Comparison of ENCODE assay signal across 18 mouse cellular contexts in genomic region chrX:139027296-139027695, GRCm38 (mm10). TPM values are rescaled to one million over a fixed set of nuclear protein-coding genes. Genes with fewer than 3 reads are reported as not detected.
DNase-seq lines count a peak whose midpoint lies in the region; ATAC-seq and TF ChIP-seq lines count a peak whose summit lies in the region.
"Had no signal": no experiment of that assay in that cellular context is flagged by ENCODE, and none has a peak within 500 bp of the region (broad histone marks: within the 10 kb centered on the region; RNA-seq: fewer than 3 reads in every experiment).

No protein-coding gene starts in this region.

- no peak overlapping the region for H3K4me3 ChIP-seq in forebrain, postnatal 0 days (ENCODE audit: low read depth, low read length)
- H3K4me3 ChIP-seq in forebrain, embryonic 16.5 days (replicated peaks; ENCODE audit: low read length): no peak overlapping the region
- no peak overlapping the region for H3K4me3 ChIP-seq in lung, embryonic 16.5 days (ENCODE audit: low read length)
- no peak overlapping the region for H3K4me3 ChIP-seq in lung, adult 2 months (replicated peaks; ENCODE audit: extremely low read depth, low read depth, low read length)
- no peak overlapping the region for H3K4me3 ChIP-seq in midbrain, embryonic 14.5 days (replicated peaks; ENCODE audit: low read depth, low read length)
- H3K4me3 ChIP-seq: midbrain, embryonic 13.5 days; neural tube, embryonic 12.5 days had no signal

- intact Hi-C loops in gastrocnemius, postnatal 14 days (cut with DNase I; ENCODE audit: low total_unique reads): no loop called here

- TF ChIP-seq POLR2A in lung, adult 2 months (IDR thresholded peaks at IDR 0.05; ENCODE audit: borderline replicate concordance, extremely low read depth, low read depth, low read length): no peak

- no peak overlapping the region for H3K9ac ChIP-seq in forebrain, postnatal 0 days
- no peak overlapping the region for H3K9ac ChIP-seq in forebrain, embryonic 16.5 days (replicated peaks; ENCODE audit: low read depth, low read length)
- H3K9ac ChIP-seq in lung, embryonic 16.5 days (ENCODE audit: low read length): no peak overlapping the region
- H3K9ac ChIP-seq in midbrain, embryonic 14.5 days (replicated peaks; ENCODE audit: low read length): no peak overlapping the region
- H3K9ac ChIP-seq: midbrain, embryonic 13.5 days; neural tube, embryonic 12.5 days had no signal

- H3K27me3 ChIP-seq in forebrain, postnatal 0 days (ENCODE audit: insufficient read depth, low read length): no peaks in the 10 kb centered on the region
- no peaks in the 10 kb centered on the region for H3K27me3 ChIP-seq in forebrain, embryonic 16.5 days (replicated peaks; ENCODE audit: control insufficient read depth, insufficient read depth, low read length)
- no peaks in the 10 kb centered on the region for H3K27me3 ChIP-seq in lung, embryonic 16.5 days (ENCODE audit: control insufficient read depth, insufficient read depth, low read depth, low read length)
- no peaks in the 10 kb centered on the region for H3K27me3 ChIP-seq in midbrain, embryonic 14.5 days (ENCODE audit: control insufficient read depth, insufficient read depth, low read length)
- H3K27me3 ChIP-seq: neural tube, embryonic 12.5 days had no signal

- H3K36me3 ChIP-seq in forebrain, postnatal 0 days (ENCODE audit: insufficient read depth): no peaks in the 10 kb centered on the region
- H3K36me3 ChIP-seq in forebrain, embryonic 16.5 days (ENCODE audit: control insufficient read depth, insufficient read depth): no peaks in the 10 kb centered on the region
- no peaks in the 10 kb centered on the region for H3K36me3 ChIP-seq in lung, embryonic 16.5 days (ENCODE audit: control insufficient read depth, insufficient read depth, low read length)
- H3K36me3 ChIP-seq in midbrain, embryonic 14.5 days (ENCODE audit: control insufficient read depth, insufficient read depth, low read length): no peaks in the 10 kb centered on the region
- H3K36me3 ChIP-seq: midbrain, embryonic 13.5 days; neural tube, embryonic 12.5 days had no signal

- WGBS in forebrain, postnatal 0 days: 73% methylated on average over 5 of the region's 5 CpGs
- 64% methylated on average over 5 of the region's 5 CpGs for WGBS in forebrain, embryonic 16.5 days
- 25% methylated on average over 5 of the region's 5 CpGs for WGBS in lung, embryonic 16.5 days
- 52% methylated on average over 5 of the region's 5 CpGs for WGBS in lung, adult 2 months
- 83% methylated on average over 5 of the region's 5 CpGs for WGBS in midbrain, embryonic 14.5 days

- H3K27ac ChIP-seq in forebrain, postnatal 0 days (ENCODE audit: low read depth, low read length): no peak overlapping the region
- H3K27ac ChIP-seq in forebrain, embryonic 16.5 days (ENCODE audit: low read length): no peak overlapping the region
- H3K27ac ChIP-seq in lung, embryonic 16.5 days (ENCODE audit: low read length): no peak overlapping the region
- H3K27ac ChIP-seq in midbrain, embryonic 14.5 days (replicated peaks; ENCODE audit: low read depth, low read length): no peak overlapping the region
- H3K27ac ChIP-seq: kidney, postnatal 0 days; midbrain, embryonic 13.5 days; neural tube, embryonic 12.5 days had no signal

- H3K4me1 ChIP-seq in forebrain, postnatal 0 days (ENCODE audit: insufficient read depth): no peaks in the 10 kb centered on the region
- no peaks in the 10 kb centered on the region for H3K4me1 ChIP-seq in forebrain, embryonic 16.5 days (replicated peaks; ENCODE audit: control insufficient read depth, insufficient read depth, low read length)
- H3K4me1 ChIP-seq in lung, embryonic 16.5 days (replicated peaks; ENCODE audit: control insufficient read depth, insufficient read depth, low read length): no peaks in the 10 kb centered on the region
- H3K4me1 ChIP-seq in lung, adult 2 months (ENCODE audit: control insufficient read depth, insufficient read depth, low read length): no peaks in the 10 kb centered on the region
- H3K4me1 ChIP-seq in midbrain, embryonic 14.5 days (ENCODE audit: control insufficient read depth, insufficient read depth, low read length): no peaks in the 10 kb centered on the region
- H3K4me1 ChIP-seq: midbrain, embryonic 13.5 days; neural tube, embryonic 12.5 days had no signal

- ATAC-seq in forebrain, postnatal 0 days: peak; percentile 29; the same call in 1 of the 2 replicates
- no peak for ATAC-seq in forebrain, embryonic 16.5 days
- peak; percentile 85 for ATAC-seq in lung, embryonic 16.5 days (ENCODE audit: low read depth)
- ATAC-seq in midbrain, embryonic 14.5 days (ENCODE audit: low FRiP score, low TSS enrichment): no peak
- ATAC-seq: activated CD4-positive, CD25-positive, alpha-beta regulatory T cell, adult 4 months; midbrain, embryonic 13.5 days had no signal

- no peaks in the 10 kb centered on the region for H3K9me3 ChIP-seq in forebrain, postnatal 0 days (ENCODE audit: low read length)
- H3K9me3 ChIP-seq in forebrain, embryonic 16.5 days (ENCODE audit: control insufficient read depth, low read length): no peaks in the 10 kb centered on the region
- no peaks in the 10 kb centered on the region for H3K9me3 ChIP-seq in lung, embryonic 16.5 days (ENCODE audit: control insufficient read depth, low read length)
- H3K9me3 ChIP-seq in midbrain, embryonic 14.5 days (ENCODE audit: control insufficient read depth, low read length): no peaks in the 10 kb centered on the region
- H3K9me3 ChIP-seq: midbrain, embryonic 13.5 days; neural tube, embryonic 12.5 days had no signal

- H3K4me2 ChIP-seq in forebrain, postnatal 0 days (ENCODE audit: low read depth): no peak overlapping the region
- H3K4me2 ChIP-seq in forebrain, embryonic 16.5 days (ENCODE audit: low read length): no peak overlapping the region
- no peak overlapping the region for H3K4me2 ChIP-seq in lung, embryonic 16.5 days (ENCODE audit: low read depth, low read length)
- H3K4me2 ChIP-seq in midbrain, embryonic 14.5 days (ENCODE audit: low read length): no peak overlapping the region
- H3K4me2 ChIP-seq: midbrain, embryonic 13.5 days; neural tube, embryonic 12.5 days had no signal

- peak; percentile 4 for DNase-seq in forebrain, postnatal 0 days
- no peak for DNase-seq in lung, adult 2 months
- peak; percentile 18 for DNase-seq in gastrocnemius, postnatal 14 days
- no peak for DNase-seq in thymus, postnatal 36 days
- DNase-seq in midbrain, embryonic 14.5 days: no peak
- DNase-seq: thymus, adult 18-20 months had no signal

- no peak for TF ChIP-seq CTCF in forebrain, postnatal 0 days (IDR thresholded peaks at IDR 0.05; ENCODE audit: low read depth)
- TF ChIP-seq CTCF in lung, adult 2 months (IDR thresholded peaks at IDR 0.05; ENCODE audit: insufficient read depth, low read length): no peak

RNA-seq across cellular contexts. Expression of gene Serpina7, which starts 57.7 kb away (rescaled TPM):
- 0.10 TPM in 1 of 2 replicates, not detected in the other for total RNA-seq in forebrain, postnatal 0 days (2014; rRNA removed)
- polyA plus RNA-seq in forebrain, postnatal 0 days (2015; fragmentation: Nextera tagmentation; extraction: Ambion mirVana): not detected in 2 replicates
- polyA plus RNA-seq in forebrain, embryonic 16.5 days (2015; fragmentation: Nextera tagmentation; extraction: Ambion mirVana): not detected in 2 replicates
- polyA plus RNA-seq in lung, embryonic 16.5 days (2015; fragmentation: Nextera tagmentation; extraction: Ambion mirVana): 0.23 and 0.25 TPM in 2 replicates
- 0.15 TPM in 2 replicates for polyA plus RNA-seq in lung, adult 2 months (2012; rRNA removed)
- not detected for total RNA-seq in gastrocnemius, postnatal 14 days (2021)
- not detected in 2 replicates for polyA plus RNA-seq in midbrain, embryonic 14.5 days (2014; fragmentation: Nextera tagmentation; extraction: Ambion mirVana)
- total RNA-seq: common myeloid progenitor, adult 5-6 weeks; layer of hippocampus, postnatal 10 days; left cerebral cortex, postnatal 25 days had no signal
- polyA plus RNA-seq: activated CD4-positive, CD25-positive, alpha-beta regulatory T cell, adult 4 months; heart, embryonic 16.5 days; midbrain, embryonic 13.5 days; neural tube, embryonic 12.5 days had no signal

RNA-seq across cellular contexts. Expression of gene 4930513O06Rik, which starts 58.7 kb away (rescaled TPM):
- not detected in 2 replicates for total RNA-seq in forebrain, postnatal 0 days (2014; rRNA removed)
- not detected in 2 replicates for polyA plus RNA-seq in forebrain, postnatal 0 days (2015; fragmentation: Nextera tagmentation; extraction: Ambion mirVana)
- not detected in 2 replicates for polyA plus RNA-seq in forebrain, embryonic 16.5 days (2015; fragmentation: Nextera tagmentation; extraction: Ambion mirVana)
- polyA plus RNA-seq in lung, embryonic 16.5 days (2015; fragmentation: Nextera tagmentation; extraction: Ambion mirVana): not detected in 2 replicates
- not detected in 2 replicates for polyA plus RNA-seq in lung, adult 2 months (2012; rRNA removed)
- not detected for total RNA-seq in gastrocnemius, postnatal 14 days (2021)
- polyA plus RNA-seq in midbrain, embryonic 14.5 days (2014; fragmentation: Nextera tagmentation; extraction: Ambion mirVana): not detected in 2 replicates
- total RNA-seq: common myeloid progenitor, adult 5-6 weeks; gastrocnemius, postnatal 4 days; layer of hippocampus, postnatal 10 days; left cerebral cortex, postnatal 25 days had no signal
- polyA plus RNA-seq: activated CD4-positive, CD25-positive, alpha-beta regulatory T cell, adult 4 months; heart, embryonic 16.5 days; kidney, postnatal 0 days; liver, embryonic 16.5 days; midbrain, embryonic 13.5 days; neural tube, embryonic 12.5 days had no signal

Comparison
In these comparisons a context has a peak if more than half of its experiments do, and no peak if none do; other contexts are left out.
1. ATAC-seq: peak in forebrain, postnatal 0 days (single experiment) and lung, embryonic 16.5 days (single experiment); none in forebrain, embryonic 16.5 days (single experiment) and midbrain, embryonic 14.5 days (single experiment).
2. DNase-seq: peak in forebrain, postnatal 0 days (single experiment) and gastrocnemius, postnatal 14 days (single experiment); none in lung, adult 2 months (single experiment), thymus, postnatal 36 days (0 of 2) and midbrain, embryonic 14.5 days (single experiment).